20 mouse cellular contexts compared by ENCODE assay signal in genomic region chr19:14619814-14620213, GRCm38 (mm10).
"Had no signal": no experiment of that assay in that cellular context is flagged by ENCODE, and none has a peak within 500 bp of the region (broad histone marks: within the 10 kb centered on the region; RNA-seq: fewer than 3 reads in every experiment).

No protein-coding gene starts in this region.

- ATAC-seq: liver, embryonic 12.5 days; midbrain, embryonic 16.5 days had no signal

- H3K4me1 ChIP-seq: limb, embryonic 15.5 days; liver, embryonic 12.5 days; lung, embryonic 15.5 days; midbrain, embryonic 12.5 days; neural tube, embryonic 13.5 days; stomach, embryonic 15.5 days had no signal

- H3K4me2 ChIP-seq: limb, embryonic 15.5 days; liver, embryonic 12.5 days; lung, embryonic 15.5 days; midbrain, embryonic 12.5 days; neural tube, embryonic 13.5 days; stomach, embryonic 15.5 days had no signal

- H3K9ac ChIP-seq: limb, embryonic 15.5 days; liver, embryonic 12.5 days; lung, embryonic 15.5 days; midbrain, embryonic 12.5 days; neural tube, embryonic 13.5 days; stomach, embryonic 15.5 days had no signal

- DNase-seq: kidney, adult 9 months; kidney, postnatal 36 days; lung, postnatal 14 days; retina, postnatal 1 day; right cerebral cortex, postnatal 4 days; spleen, adult 18-20 months; thymus, adult 2 months; thymus, postnatal 25 days had no signal

- H3K27ac ChIP-seq: kidney, postnatal 0 days; layer of hippocampus, adult 2 months; left cerebral cortex, adult 2 months; limb, embryonic 15.5 days; liver, embryonic 12.5 days; lung, embryonic 15.5 days; macrophage; midbrain, embryonic 12.5 days; neural tube, embryonic 13.5 days; stomach, embryonic 15.5 days had no signal

- H3K4me3 ChIP-seq: layer of hippocampus, adult 2 months; left cerebral cortex, adult 2 months; limb, embryonic 15.5 days; liver, embryonic 12.5 days; lung, embryonic 15.5 days; megakaryocyte, embryonic 14.5 days; midbrain, embryonic 12.5 days; neural tube, embryonic 13.5 days; stomach, embryonic 15.5 days had no signal

- H3K36me3 ChIP-seq: limb, embryonic 15.5 days; liver, embryonic 12.5 days; lung, embryonic 15.5 days; midbrain, embryonic 12.5 days; neural tube, embryonic 13.5 days; stomach, embryonic 15.5 days had no signal

- H3K9me3 ChIP-seq: limb, embryonic 15.5 days; liver, embryonic 12.5 days; lung, embryonic 15.5 days; megakaryocyte, embryonic 14.5 days; midbrain, embryonic 12.5 days; neural tube, embryonic 13.5 days; stomach, embryonic 15.5 days had no signal

- H3K27me3 ChIP-seq: limb, embryonic 15.5 days; liver, embryonic 12.5 days; lung, embryonic 15.5 days; neural tube, embryonic 13.5 days; stomach, embryonic 15.5 days had no signal
